Mouse (Mus musculus) cerebellum, postnatal 25 days (tissue): ENCODE measurements at regions not wholly inside any gene's neighbourhood (a gene's known extent, or its start where the extent isn't known, plus 50 kb on each side); places are given as distances from the start of the nearest gene placed in this dataset.
A peak's percentile ranks its signal among the peaks of the same experiment; 100 is the strongest.
"Not testable (repeated sequence)": the region's sequence is repeated elsewhere in the genome, so short reads cannot be mapped to it uniquely, and the experiment has no call there.

Experiments used
- DNase-seq, 2 experiments: peaks; one replicate each; pipeline ENCODE4 v3.0.0; 2021; ENCODE audit warnings: mixed read lengths in 2 of 2

DNA sequence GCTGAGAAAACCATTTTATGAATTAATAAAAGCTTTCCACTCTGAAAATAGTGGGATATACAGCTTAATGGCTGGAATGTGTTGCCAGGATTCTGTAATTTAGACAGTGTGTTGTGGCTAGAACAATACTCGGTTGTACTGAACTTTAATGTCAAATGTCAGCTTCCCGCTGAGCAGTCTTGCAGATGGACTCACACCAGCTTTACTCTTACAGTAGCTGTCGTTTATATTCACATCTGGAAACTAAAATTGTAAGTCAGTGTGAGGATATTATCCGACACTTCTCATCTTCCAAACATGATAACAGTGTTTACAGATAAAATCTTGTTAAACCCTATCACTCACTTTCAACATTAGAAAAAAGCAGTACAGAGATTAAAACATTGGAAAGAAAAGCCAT lies 328.3 kb upstream of the Gje1 start:
- DNase-seq: no peak

DNA sequence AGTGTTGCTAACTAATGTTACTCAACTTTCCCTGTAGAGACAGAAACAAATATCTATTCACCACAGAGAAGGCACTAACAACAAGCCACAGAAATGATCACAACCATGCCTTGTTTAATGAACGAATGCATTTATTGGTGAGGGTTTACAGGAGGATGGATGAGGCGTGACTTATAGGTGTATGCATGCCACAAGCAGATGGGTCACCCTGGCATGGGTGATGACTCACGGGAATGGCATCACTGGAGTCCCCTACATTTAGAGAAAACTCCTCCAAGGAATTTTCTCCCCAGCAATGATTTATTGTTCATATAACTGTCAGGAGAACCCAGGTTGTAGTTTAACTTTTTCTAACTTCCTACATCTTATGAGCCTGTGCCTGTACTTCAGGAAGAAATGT lies 319.6 kb upstream of the Gje1 start:
- DNase-seq: no peak

DNA sequence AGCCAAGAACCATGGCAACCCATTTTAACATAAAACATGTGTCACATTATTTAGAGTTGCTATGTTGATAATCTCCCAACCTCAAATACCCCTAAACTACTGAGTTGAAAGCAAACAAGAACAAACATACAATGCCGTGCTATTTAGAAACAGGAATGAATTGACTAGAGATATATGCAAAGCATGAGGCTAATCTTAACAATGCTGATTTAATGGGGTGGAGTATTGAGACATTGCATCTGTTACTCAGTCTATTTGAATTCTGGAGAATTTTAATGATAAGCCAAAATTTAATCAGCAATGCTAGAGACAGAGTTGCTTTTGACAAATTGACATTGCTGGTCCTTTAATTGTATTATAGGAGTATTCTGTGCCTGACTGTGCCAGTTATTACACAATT lies 313.5 kb upstream of the Gje1 start:
- DNase-seq: no peak

DNA sequence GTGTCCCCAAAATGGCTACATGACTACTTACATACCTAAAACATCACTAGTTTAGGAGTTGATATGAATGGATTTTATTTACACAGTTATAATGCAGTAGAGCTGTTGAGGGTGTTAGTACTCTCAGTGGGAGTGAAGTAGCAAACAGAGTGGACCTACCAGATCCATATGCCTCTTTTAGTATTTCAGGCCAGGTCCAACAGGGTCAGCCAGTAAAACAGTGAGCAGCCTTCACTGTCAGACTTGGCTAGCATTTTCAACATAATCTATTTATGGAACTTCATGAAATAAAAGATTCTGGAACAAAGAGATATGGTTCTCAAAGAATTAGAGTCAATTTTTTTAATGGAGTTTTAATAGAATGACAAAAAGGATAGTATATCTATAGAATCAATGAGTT lies 311.1 kb upstream of the Gje1 start:
- peak; percentile 6 to 25 for DNase-seq

DNA sequence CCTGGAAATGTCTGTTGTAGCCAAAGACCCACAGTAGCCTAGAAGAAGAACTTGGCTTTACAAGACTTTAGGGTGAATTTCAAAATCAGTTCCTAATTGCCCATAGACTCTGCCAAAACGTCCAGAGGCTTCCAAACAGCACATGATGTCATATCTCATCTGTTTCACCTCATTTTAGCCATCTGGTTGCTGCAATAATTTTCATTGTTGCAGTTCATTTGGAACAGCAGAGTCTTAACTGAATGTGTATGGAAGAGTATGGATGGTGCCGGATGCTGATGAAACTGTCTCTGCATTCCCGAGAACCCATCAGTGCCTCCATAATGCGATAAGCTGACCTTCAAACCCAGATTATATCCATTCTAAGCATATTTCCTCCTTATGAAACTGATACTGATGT lies 295.9 kb upstream of the Gje1 start:
- DNase-seq: no peak

DNA sequence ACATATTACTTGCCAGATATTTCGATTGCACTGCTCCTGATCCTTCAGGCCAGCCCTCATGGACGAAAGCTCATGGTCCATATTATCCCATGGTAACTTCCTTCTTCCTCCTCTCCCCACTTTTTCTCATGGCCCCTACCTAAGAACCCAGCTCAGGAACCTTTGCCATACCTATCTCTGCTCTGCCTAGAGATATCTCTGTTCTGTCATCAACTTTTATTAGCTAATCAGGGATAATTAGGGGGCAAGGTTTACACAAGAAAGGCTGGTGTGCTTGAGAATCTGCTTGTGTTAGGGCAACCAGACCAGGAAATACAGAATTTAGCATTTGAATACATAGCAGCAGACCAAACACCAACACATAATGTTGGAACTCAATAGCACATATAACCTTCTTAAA lies 278.4 kb upstream of the Gje1 start:
- DNase-seq: no peak

DNA sequence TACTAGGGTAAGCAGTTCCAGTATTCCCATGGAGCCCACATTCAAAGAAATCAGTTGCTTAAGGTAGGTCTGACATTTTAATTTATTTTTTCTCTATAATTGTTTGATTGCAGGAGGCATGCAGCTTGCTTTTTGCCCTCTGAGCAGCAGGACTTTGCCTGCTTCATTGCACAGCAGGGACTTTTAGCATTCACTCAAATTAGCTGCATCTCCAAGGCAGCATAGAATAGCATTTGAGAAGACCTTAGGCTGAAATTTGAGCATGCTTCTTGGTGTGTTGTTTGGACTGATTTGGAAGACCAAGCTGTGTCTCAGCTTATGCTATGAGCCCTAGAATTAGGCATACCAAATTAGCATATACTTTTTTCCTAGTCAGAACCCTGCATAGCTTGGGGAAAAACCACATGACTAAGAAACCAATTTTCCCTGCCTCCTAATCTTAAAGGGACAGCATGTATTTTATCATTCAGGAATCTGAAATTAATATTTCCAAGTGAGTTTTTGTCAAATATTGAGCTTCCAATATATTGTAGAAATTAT lies 271.7 kb upstream of the Gje1 start:
- DNase-seq: peak; percentile 7 to 9

DNA sequence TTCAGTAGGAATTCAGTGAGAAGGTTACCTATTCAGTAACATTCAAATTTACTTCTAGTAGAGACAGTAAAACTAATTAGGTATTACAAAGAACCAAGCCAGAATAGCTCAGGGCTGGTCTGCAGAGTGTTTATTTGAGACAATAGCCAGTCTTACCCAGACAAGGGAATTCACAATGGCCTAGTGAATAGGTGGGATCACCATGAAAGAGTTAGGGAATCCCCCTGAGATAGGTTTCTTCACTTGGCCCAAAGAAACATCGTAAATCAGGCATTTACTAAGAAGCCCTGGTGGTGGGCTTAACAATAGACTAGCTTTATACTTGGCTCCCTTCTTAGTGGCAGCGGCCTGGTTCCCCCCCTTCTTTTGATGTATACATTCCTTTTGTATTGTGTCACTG lies 268.6 kb upstream of the Gje1 start:
- not testable (repeated sequence) for DNase-seq

DNA sequence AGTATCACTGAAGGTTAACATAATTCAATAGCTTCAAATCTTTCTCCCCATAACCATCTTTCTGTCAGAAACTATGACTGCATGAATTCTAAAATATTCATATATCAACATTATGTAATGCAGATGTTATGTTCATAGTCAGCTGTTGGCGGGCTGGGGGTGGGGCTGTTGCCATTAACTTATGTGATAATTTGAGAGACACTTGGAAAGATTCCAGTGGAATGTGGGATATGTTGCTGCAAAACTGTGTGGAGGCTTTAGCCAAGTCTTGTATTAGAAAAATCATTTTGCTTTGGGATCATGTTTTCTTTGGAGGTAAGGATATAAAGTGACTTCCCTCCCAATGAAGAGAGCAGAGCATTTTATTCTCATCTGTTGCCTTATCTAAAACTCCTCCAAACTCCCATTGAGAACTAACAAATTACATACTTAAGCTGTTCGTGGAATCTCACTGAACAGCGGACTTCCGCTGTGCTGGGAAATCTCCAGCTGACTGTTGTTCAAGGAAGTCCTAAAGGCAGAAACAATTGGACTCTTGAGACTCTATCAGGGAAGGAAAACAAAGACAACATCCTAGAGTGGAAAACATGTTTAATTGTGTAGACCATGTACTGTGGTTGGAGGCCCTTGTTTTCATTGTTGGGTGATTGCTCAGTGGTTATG lies 260.2 kb upstream of the Gje1 start:
- DNase-seq: no peak

DNA sequence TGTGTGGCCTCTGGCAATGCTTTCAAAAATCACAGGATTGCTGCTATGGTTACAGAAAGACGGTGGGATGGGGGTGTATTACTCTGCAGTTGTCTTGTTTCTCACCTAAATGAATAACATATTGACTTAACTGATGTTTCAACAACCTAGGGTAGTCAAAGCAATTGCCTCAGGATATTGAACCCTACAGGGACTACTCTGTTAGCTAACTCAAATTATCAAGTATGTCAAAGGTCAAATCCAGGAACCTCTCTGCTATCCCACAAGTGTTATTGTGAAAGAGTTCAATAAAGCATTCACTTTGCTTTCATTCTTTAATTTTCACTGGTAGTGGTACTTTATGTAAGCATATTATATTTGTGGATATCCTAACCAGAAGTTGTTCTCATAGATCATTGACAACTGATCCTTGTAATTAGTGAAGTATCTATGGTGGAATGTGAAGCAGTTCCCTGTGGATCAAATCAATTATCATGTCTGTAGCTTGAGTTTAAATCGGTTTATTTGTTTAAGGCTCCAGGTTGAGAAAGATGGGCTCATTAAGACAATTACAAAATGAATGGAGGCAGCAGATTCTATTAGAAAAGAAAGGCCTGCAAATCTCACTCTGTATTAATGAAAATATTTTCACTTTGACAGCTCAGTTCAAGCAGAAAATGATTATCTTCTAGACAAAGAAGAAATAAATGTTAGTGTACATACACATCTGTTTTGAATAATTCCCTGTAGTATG lies 259.4 kb upstream of the Gje1 start:
- no peak for DNase-seq

DNA sequence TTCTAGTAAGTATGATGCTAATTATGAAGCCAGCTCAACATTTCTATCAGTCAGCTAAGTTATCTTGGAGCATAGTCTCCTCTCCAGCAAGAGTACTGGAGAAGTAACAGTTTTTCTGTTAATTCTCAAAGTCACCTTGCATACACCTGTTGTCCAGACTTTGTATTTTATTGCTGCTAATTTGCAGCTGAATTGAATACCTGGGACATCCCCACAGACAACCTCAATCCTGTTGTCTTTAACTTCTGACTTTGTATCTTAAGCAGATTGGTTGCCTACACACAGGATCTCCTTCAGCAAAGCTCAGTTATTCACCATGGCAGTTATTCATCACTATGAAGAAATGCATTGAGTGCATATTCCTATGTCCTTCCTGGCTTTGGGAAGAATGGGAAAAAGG lies 251.7 kb upstream of the Gje1 start:
- DNase-seq: no peak

DNA sequence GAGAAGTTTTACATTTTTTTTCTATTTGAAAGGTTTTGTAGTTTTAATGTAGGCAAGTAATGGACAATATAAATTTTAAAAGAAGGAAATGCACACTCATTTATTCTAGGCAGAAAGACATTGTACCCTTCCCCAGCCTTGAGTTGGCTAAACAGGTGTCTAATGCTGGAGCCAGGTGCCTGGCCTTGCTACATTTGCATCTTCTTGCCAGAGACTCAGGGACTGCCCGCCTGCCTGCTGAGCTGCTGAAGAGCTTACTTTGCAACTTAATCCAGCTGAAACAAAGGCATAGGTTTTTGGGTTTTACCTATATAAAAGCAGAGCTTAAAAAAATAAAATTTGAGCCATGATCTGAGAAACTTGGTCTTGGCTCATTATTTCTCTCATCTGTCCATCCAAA lies 249.6 kb upstream of the Gje1 start:
- DNase-seq: no peak

DNA sequence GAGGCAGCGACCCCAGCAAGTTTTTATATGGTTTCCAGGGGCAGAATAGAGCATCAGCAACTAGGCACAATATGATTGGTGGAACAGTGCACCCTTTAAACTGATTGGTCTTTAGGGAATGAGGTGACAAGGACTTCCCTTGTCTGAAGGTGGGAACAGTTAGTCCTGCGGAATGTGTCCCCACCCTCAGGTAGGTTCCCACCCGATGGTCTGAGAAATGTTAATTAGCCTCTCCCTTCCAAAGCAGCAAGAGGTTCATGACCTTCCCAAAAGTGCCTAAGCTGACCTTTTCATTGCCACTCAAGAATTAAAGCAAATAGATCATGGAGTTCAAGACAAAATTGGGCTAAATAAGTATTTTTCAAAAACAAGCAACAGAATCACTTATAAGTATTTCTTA lies 248.8 kb upstream of the Gje1 start:
- DNase-seq: not testable (repeated sequence)

DNA sequence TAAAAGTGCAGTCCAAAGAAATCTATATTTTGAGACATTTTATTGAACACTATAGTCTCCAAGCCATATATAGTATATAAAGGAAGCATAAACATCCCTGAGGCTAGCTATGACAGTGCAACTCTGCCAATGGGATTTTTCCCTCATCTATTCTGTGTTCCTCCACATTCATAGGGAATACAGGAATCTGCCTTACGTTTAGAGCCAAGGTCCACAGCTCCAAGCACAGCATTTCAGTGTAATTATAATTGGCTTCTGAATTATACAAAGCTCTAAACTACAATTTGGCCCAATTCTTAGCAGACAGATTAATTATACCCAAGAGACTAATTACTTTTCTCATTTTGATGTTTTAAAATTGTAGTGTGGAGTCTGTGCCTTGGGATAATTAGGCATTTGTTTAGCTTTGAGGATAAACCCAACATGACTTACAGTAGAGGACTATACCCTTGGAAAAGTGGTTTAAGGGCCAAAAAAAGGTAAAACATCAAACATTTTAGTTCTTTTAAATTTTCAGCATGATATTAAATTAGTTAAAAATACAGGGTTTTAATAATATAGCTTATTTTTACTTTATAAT lies 235.0 kb upstream of the Gje1 start:
- no peak for DNase-seq

DNA sequence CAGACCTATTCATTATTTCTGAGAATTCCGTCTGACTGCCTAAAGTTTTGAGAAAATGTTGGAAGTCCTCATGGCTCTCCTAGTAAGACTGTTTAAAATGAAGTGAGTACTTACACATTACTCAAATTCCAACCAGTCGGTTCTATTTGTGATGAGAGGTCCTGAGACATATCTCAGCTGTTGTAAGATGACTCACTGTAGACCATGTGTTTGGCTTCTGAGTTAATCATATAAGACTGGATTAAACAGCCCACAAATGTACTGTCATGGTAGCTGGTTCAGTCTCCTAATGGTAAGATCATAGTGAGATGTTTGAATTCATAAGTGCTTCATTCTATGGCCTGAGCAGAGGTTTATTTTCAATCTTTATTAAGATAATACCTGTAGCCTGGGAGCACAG lies 223.9 kb upstream of the Gje1 start:
- no peak for DNase-seq
